Mouse (Mus musculus): ENCODE measurements around the gene Cmtm2a. TPM values are rescaled to one million over a fixed set of nuclear protein-coding genes. Genes with fewer than 3 reads are reported as not detected.
"Not testable (repeated sequence)": the region's sequence is repeated elsewhere in the genome, so short reads cannot be mapped to it uniquely, and the experiment has no call there.

Gene Cmtm2a
- polyA plus RNA-seq, 1 experiment from 2014 or later = not detected

DNA sequence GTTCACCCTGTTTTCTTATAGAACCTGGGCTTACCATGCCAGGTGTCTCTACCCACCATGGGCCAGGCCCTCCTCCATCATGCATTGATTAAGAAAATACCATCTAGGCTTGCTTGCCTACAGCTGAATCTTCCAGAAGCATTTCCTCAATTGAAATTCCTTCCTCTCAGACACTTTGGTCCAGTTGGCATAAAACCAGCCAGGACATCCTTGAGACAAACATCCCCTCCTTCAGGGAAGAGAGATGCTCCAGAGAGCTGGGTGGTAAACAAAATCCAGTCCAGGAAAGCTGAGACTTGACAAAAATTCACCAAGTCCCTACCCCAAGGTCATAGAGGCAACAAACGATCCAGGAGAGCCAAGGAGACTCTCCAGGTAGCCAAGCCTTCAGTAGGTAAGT is 41.2 kb upstream of the Cmtm2a start:
- no peak for ATAC-seq (replicated peaks; ENCODE audit: extremely low read depth, insufficient read depth, low FRiP score)
- Histone ChIP-seq H3K4me1 (ENCODE audit: control insufficient read depth, insufficient read depth, low read length) (peaks cover 2% of the 10 kb centered on the region; the same call in 1 of the 2 replicates), H3K4me2 (ENCODE audit: low read depth, low read length) (no peak overlapping the region), H3K9me3 (replicated peaks; ENCODE audit: control insufficient read depth, low read length) (no peaks in the 10 kb centered on the region), H3K27me3 (ENCODE audit: control insufficient read depth, insufficient read depth, low read length) (no peaks in the 10 kb centered on the region), H3K4me3 (ENCODE audit: low read length) (no peak overlapping the region), H3K36me3 (ENCODE audit: control insufficient read depth, insufficient read depth) (no peaks in the 10 kb centered on the region), H3K9ac (ENCODE audit: low read length) (no peak overlapping the region), H3K27ac (ENCODE audit: low read length) (no peak overlapping the region)
- WGBS = 73% methylated on average over 1 of the region's 1 CpGs

DNA sequence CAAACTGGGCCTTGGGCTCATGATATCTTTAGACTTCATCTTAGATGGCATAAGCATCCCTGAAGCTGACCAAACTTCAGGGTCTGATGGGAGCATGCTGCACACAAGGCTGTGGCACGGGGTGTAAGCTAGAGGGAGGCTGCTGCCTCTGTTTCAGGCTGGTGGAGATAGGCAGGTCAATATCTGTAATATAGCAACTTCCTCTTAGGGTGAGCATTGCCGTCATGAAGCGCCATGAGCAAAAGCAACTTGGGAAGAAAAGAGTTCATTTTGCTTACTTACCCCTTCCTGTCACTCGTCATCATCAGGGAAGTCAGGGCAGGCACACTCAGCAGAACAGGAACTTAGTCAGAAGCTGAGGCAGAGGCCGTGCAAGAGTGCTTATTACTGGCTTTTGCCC is 40.8 kb upstream of the Cmtm2a start:
- no peaks in the 10 kb centered on the region for H3K36me3 ChIP-seq (ENCODE audit: control insufficient read depth, insufficient read depth)
- H3K4me2 ChIP-seq (ENCODE audit: low read depth, low read length) = no peak overlapping the region
- H3K27ac ChIP-seq (ENCODE audit: low read length) = no peak overlapping the region
- 65% methylated on average over 5 of the region's 5 CpGs for WGBS
- no peaks in the 10 kb centered on the region for H3K4me1 ChIP-seq (ENCODE audit: control insufficient read depth, insufficient read depth, low read length)
- no peak overlapping the region for H3K4me3 ChIP-seq (ENCODE audit: low read length)
- no peak for ATAC-seq (replicated peaks; ENCODE audit: extremely low read depth, insufficient read depth, low FRiP score)
- no peaks in the 10 kb centered on the region for H3K9me3 ChIP-seq (replicated peaks; ENCODE audit: control insufficient read depth, low read length)
- no peak overlapping the region for H3K9ac ChIP-seq (ENCODE audit: low read length)
- H3K27me3 ChIP-seq (ENCODE audit: control insufficient read depth, insufficient read depth, low read length) = no peaks in the 10 kb centered on the region

DNA sequence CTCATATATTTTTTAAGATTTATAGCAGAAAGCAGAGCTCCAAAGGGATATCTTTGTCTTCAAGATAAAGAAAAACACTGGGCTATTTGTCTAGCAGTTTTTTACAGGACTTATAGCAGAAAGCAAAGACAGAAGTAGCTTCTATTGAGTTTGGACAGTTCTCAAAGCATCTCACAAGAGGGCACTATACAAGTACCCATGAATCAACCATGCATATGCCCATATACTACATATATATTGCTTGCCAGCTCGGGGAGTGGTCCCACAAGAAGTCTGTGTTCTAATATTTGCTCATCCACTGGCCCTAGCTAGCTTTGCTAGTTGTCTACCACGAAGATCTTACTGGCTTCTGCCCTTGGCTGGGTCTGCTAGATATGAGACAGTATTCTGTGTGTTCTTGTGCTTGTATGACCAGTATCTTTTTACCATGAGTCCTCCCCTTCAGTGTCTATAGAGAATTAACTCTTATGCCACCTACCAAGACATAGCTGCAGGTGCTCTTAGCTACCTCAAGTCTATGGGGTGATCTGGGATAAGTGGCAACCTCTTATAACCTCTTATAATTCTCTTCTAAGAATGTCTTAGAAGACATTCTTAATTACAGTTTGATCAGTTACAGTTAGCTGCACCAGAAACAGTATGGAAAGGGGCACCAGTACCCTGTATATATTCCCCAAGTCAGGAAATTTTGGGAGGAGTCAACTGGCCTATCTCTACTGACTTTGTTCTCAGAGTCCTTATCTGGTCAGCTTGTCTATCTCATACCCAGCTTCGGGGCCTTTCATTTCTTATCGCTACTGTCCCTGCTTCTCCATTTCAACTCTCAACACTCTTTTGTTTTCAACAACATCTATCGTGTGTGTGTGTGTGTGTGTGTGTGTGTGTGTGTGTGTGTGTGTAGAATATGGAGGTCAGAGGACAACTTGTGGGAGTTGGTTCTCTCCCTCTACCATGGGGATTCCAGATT is 40.0 kb upstream of the Cmtm2a start:
- Histone ChIP-seq H3K36me3 (ENCODE audit: control insufficient read depth, insufficient read depth) (no peaks in the 10 kb centered on the region), H3K9me3 (replicated peaks; ENCODE audit: control insufficient read depth, low read length) (no peaks in the 10 kb centered on the region), H3K9ac (ENCODE audit: low read length) (no peak overlapping the region), H3K4me2 (ENCODE audit: low read depth, low read length) (no peak overlapping the region), H3K27me3 (ENCODE audit: control insufficient read depth, insufficient read depth, low read length) (no peaks in the 10 kb centered on the region), H3K4me3 (ENCODE audit: low read length) (no peak overlapping the region), H3K27ac (ENCODE audit: low read length) (no peak overlapping the region), H3K4me1 (ENCODE audit: control insufficient read depth, insufficient read depth, low read length) (no peaks in the 10 kb centered on the region)
- ATAC-seq (replicated peaks; ENCODE audit: extremely low read depth, insufficient read depth, low FRiP score) = no peak
- 50% methylated on average over 5 of the region's 5 CpGs for WGBS

DNA sequence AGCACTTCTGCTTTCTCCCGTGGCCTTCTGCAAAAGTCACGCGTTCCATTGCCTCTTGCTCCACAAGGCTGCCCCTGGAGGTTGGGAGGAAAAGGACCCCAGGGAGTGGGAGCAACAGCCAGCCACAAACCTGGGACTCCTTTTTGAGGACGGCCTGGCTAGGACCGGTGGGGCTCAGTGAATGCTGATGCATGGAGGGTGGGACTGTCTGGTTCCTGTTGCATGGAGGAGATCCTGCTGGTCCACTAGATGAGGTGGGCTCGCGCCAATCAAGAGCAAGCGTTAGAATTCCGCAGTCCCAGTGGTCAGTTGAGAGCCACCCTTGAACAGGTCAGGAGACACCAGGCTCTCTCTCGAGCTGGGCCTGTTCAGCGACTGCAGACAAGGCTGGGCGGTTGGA is 28.9 kb upstream of the Cmtm2a start, which contains the start of gene Cmtm2b:
Gene Cmtm2b (plus strand): TSS at position 301 of the 400 bp plus-strand sequence.
- not testable (repeated sequence) for H3K4me3 ChIP-seq (ENCODE audit: low read length); ATAC-seq (replicated peaks; ENCODE audit: extremely low read depth, insufficient read depth, low FRiP score); H3K4me2 ChIP-seq (ENCODE audit: low read depth, low read length); H3K9me3 ChIP-seq (replicated peaks; ENCODE audit: control insufficient read depth, low read length); H3K36me3 ChIP-seq (ENCODE audit: control insufficient read depth, insufficient read depth); H3K9ac ChIP-seq (ENCODE audit: low read length); H3K4me1 ChIP-seq (ENCODE audit: control insufficient read depth, insufficient read depth, low read length); H3K27me3 ChIP-seq (ENCODE audit: control insufficient read depth, insufficient read depth, low read length); H3K27ac ChIP-seq (ENCODE audit: low read length)
- WGBS = 76% methylated on average over 12 of the region's 12 CpGs

DNA sequence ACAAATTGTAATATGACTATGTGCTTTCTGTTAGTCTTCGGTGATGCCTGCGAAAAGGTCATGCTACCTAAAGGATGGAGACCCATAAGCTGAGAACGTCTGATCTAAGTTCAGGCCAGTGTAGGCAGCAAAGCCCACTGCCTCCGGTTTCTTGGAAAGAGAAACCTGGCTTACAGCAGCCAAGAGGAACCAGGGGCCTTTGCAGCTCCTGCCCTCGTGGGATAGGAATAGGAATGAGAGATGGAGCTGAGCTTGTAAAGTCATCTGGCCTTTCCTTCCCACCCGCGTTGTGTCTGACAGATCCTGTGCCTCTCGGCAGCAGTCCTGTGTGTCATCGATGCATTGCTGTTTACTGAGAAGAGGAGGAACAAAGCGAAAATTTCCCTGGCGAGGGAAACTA is 28.3 kb upstream of the Cmtm2a start, which contains the start of gene Gm11020:
Gene Gm11020 (plus strand): TSS at position 301 of the 400 bp plus-strand sequence.
- H3K9ac ChIP-seq (ENCODE audit: low read length); H3K36me3 ChIP-seq (ENCODE audit: control insufficient read depth, insufficient read depth); H3K4me2 ChIP-seq (ENCODE audit: low read depth, low read length); H3K27me3 ChIP-seq (ENCODE audit: control insufficient read depth, insufficient read depth, low read length); H3K4me1 ChIP-seq (ENCODE audit: control insufficient read depth, insufficient read depth, low read length); H3K9me3 ChIP-seq (replicated peaks; ENCODE audit: control insufficient read depth, low read length); ATAC-seq (replicated peaks; ENCODE audit: extremely low read depth, insufficient read depth, low FRiP score); H3K27ac ChIP-seq (ENCODE audit: low read length); H3K4me3 ChIP-seq (ENCODE audit: low read length): not testable (repeated sequence)
- 70% methylated on average over 7 of the region's 11 CpGs for whole genome bisulfite sequencing

DNA sequence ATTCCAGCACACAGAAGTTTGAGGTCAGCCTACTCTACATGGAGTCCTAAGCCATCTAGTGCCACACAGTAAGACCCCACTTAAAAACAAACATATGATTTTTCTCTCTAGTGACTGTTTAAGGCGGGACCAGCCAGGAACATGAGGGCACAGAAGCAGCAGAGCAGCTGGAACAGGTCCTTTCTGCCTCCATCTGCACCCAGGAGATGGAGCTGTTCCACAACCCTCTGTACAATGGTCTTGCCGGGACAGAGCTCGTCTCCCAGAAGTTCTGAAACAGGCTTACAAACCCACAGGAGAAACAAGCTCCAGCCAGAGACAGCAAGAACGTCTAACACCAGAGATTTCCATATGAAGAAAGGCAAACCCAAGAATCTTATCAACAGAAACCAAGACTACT is 20.3 kb upstream of the Cmtm2a start:
- no peak overlapping the region for H3K4me2 ChIP-seq (ENCODE audit: low read depth, low read length)
- H3K36me3 ChIP-seq (ENCODE audit: control insufficient read depth, insufficient read depth) = no peaks in the 10 kb centered on the region
- H3K4me3 ChIP-seq (ENCODE audit: low read length) = no peak overlapping the region
- H3K27me3 ChIP-seq (ENCODE audit: control insufficient read depth, insufficient read depth, low read length) = no peaks in the 10 kb centered on the region
- no peaks in the 10 kb centered on the region for H3K9me3 ChIP-seq (replicated peaks; ENCODE audit: control insufficient read depth, low read length)
- ATAC-seq (replicated peaks; ENCODE audit: extremely low read depth, insufficient read depth, low FRiP score) = no peak
- no peaks in the 10 kb centered on the region for H3K4me1 ChIP-seq (ENCODE audit: control insufficient read depth, insufficient read depth, low read length)
- no peak overlapping the region for H3K9ac ChIP-seq (ENCODE audit: low read length)
- WGBS = 43% methylated on average over 4 of the region's 4 CpGs
- H3K27ac ChIP-seq (ENCODE audit: low read length) = no peak overlapping the region

DNA sequence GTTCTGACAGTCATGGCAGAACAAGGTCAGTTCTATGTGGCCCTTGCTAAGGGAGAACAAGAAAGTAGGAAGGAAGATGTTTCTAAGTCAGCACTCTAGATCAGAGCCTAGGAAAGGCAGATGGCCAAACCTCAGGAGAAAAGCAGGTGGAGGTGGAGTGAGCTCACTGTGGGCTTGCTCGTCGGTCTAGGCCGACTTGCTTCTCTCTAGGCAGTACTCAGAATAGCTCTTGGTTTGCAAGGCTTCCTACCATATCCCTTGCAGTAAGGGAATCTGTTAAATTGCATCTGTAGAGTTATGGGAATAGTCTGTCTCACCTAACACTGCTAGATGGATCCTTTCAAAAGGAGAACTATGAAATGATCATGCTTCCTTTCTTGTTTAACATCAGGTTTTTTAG is 19.0 kb upstream of the Cmtm2a start:
- ATAC-seq (replicated peaks; ENCODE audit: extremely low read depth, insufficient read depth, low FRiP score); H3K27ac ChIP-seq (ENCODE audit: low read length): not testable (repeated sequence)
- 80% methylated on average over 3 of the region's 3 CpGs for WGBS

DNA sequence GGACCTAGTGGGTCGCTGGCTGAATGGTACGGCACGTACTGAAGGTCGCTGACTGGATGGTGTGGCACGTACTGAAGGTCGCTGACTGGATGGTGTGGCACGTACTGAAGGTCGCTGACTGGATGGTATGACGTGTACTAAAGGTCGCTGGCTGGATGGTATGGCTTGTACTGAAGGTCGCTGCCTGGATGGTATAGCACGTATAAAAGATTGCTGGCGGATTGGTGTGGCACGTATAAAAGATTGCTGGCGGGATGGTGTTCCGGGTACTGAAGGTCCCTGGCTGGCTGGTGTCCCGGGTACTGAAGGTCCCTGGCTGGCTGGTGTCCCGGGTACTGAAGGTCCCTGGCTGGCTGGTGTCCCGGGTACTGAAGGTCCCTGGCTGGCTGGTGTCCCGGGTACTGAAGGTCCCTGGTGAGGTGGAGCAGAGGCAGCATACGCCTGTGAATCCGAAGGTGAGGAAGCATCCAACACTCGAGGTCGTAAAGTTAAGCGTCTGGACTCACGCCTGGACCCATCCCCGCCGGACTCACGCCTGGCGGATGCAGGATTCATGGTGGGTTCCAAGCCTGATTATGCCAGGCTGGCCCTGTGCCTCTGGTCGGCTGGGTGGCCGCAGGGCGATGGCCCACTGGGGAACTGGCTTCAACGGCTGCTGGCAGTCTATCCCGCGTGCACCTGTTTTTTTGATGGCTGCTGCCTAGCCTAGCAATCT is 16.6 kb upstream of the Cmtm2a start, which contains the start of the genes Gm45711 and Cmtm1:
Gene Gm45711 (minus strand): TSS at position 641 of the 715 bp plus-strand sequence.
Gene Cmtm1 (minus strand): TSS at position 705 of the 715 bp plus-strand sequence.
- not testable (repeated sequence) for H3K9me3 ChIP-seq (replicated peaks; ENCODE audit: control insufficient read depth, low read length); H3K27me3 ChIP-seq (ENCODE audit: control insufficient read depth, insufficient read depth, low read length); H3K4me1 ChIP-seq (ENCODE audit: control insufficient read depth, insufficient read depth, low read length); H3K27ac ChIP-seq (ENCODE audit: low read length); H3K36me3 ChIP-seq (ENCODE audit: control insufficient read depth, insufficient read depth); ATAC-seq (replicated peaks; ENCODE audit: extremely low read depth, insufficient read depth, low FRiP score); H3K9ac ChIP-seq (ENCODE audit: low read length); H3K4me2 ChIP-seq (ENCODE audit: low read depth, low read length); H3K4me3 ChIP-seq (ENCODE audit: low read length)
- WGBS = 75% methylated on average over 36 of the region's 36 CpGs

More for the DNA sequence above, 19.0 kb upstream of the Cmtm2a start:
- H3K27me3 ChIP-seq (ENCODE audit: control insufficient read depth, insufficient read depth, low read length); H3K36me3 ChIP-seq (ENCODE audit: control insufficient read depth, insufficient read depth); H3K9me3 ChIP-seq (replicated peaks; ENCODE audit: control insufficient read depth, low read length); H3K4me1 ChIP-seq (ENCODE audit: control insufficient read depth, insufficient read depth, low read length); H3K4me2 ChIP-seq (ENCODE audit: low read depth, low read length); H3K4me3 ChIP-seq (ENCODE audit: low read length); H3K9ac ChIP-seq (ENCODE audit: low read length): not testable (repeated sequence)

DNA sequence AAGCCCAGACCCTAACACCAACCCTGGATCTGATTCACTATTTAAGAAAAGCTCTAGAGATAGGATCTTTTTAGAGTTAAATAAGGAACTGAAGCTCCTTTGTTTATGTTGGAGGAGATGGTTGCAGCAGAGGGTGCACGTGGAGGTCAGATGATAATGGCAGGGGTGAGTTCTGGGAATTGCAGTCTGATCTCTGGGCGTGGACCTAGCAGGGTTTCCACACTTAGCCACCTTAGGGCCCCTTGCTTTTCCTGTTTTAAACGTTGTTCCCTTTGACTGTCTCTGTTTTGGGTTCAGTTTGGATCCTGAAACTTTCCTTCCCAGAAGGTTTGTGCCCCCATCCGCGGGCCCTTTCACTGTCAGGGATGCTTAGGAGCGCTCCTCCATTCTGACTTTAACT is 15.4 kb upstream of the Cmtm2a start:
- H3K36me3 ChIP-seq (ENCODE audit: control insufficient read depth, insufficient read depth); H3K27me3 ChIP-seq (ENCODE audit: control insufficient read depth, insufficient read depth, low read length); H3K27ac ChIP-seq (ENCODE audit: low read length); H3K9me3 ChIP-seq (replicated peaks; ENCODE audit: control insufficient read depth, low read length); ATAC-seq (replicated peaks; ENCODE audit: extremely low read depth, insufficient read depth, low FRiP score); H3K4me1 ChIP-seq (ENCODE audit: control insufficient read depth, insufficient read depth, low read length); H3K9ac ChIP-seq (ENCODE audit: low read length); H3K4me2 ChIP-seq (ENCODE audit: low read depth, low read length); H3K4me3 ChIP-seq (ENCODE audit: low read length): not testable (repeated sequence)
- 42% methylated on average over 6 of the region's 6 CpGs for WGBS
